Mouse (Mus musculus): ENCODE measurements around the gene Pcnp. TPM values are rescaled to one million over a fixed set of nuclear protein-coding genes. Genes with fewer than 3 reads are reported as not detected.
"Not testable (repeated sequence)": the region's sequence is repeated elsewhere in the genome, so short reads cannot be mapped to it uniquely, and the experiment has no call there.

The Pcnp gene
- total and polyA plus RNA-seq, 3 experiments = 67.4 to 177 (median 154) TPM

DNA sequence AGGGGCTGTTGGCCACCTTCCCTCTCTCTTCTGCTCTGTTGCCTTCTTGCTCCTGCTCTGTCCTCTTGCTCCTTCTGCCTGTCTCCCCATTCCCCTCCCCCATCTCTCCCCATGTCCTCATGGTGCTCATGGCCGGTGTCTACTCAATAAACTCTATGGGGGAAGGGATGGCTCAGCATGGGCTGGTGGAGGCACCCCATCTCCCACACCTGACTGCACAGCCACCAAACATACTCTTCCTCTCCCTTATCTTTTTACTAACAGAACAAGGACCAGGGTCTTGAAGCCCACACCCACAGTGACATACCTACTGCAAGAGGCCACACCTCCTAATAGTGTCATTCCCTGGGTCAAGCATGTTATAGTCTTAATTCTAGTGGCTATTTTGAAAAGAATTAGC lies 44.6 kb upstream of the Pcnp start:
- peaks cover 0 to 9% of the 10 kb centered on the region in 2 experiments for H3K36me3 ChIP-seq (replicated peaks in 1 of 2; ENCODE audit: control insufficient read depth in 1 of 2, insufficient read depth in 1 of 2, low read length in 1 of 2)
- H3K79me2 ChIP-seq (replicated peaks; ENCODE audit: control insufficient read depth, extremely low read depth, insufficient read depth, poor library complexity, severe bottlenecking) = peaks cover 4% of the 10 kb centered on the region
- H3K9ac ChIP-seq (ENCODE audit: insufficient read depth, low read depth) = no peak overlapping the region
- TF ChIP-seq ETS1 (conservative IDR thresholded peaks at IDR 0.05; ENCODE audit: low read depth, low read length) (no peak), CHD2 (IDR thresholded peaks at IDR 0.05; ENCODE audit: low read length) (0 out of 2 replicates have a peak, but pooled peaks have one; percentile 23)
- no peak overlapping the region for H3K4me2 ChIP-seq (ENCODE audit: insufficient read depth, low read depth, poor library complexity, severe bottlenecking)
- H3K27ac ChIP-seq (ENCODE audit: insufficient read depth, low read depth) = no peak overlapping the region
- no peak for DNase-seq (ENCODE audit: extremely low read depth)
- dilution Hi-C loops (cut with MboI; ENCODE audit: extremely low pct_ligation_motif_present, extremely low pct_unique_long_range_greater_than_20kb, low sequenced_read_pairs) (no loop called here), in situ Hi-C loops (cut with MboI; ENCODE audit: low pct_ligation_motif_present, low pct_unique_long_range_greater_than_20kb, low sequenced_read_pairs) (no loop called here)
- peaks cover 3 to 27% of the 10 kb centered on the region in 2 experiments; a peak in 3 of 4 replicates for H3K4me1 ChIP-seq (ENCODE audit: control insufficient read depth in 1 of 2, insufficient read depth in 2 of 2)
- H3K27me3 ChIP-seq (replicated peaks) = no peaks in the 10 kb centered on the region
- no peaks in the 10 kb centered on the region for H3K9me3 ChIP-seq (replicated peaks; ENCODE audit: low read length)
- no peak overlapping the region for H3K4me3 ChIP-seq (replicated peaks in 1 of 3; ENCODE audit: low read depth in 2 of 3, low read length in 2 of 3, poor library complexity in 1 of 3)

- H3K9ac ChIP-seq (ENCODE audit: insufficient read depth, low read depth); in situ Hi-C loops (cut with MboI; ENCODE audit: low pct_ligation_motif_present, low pct_unique_long_range_greater_than_20kb, low sequenced_read_pairs); H3K27me3 ChIP-seq (replicated peaks); H3K4me2 ChIP-seq (ENCODE audit: insufficient read depth, low read depth, poor library complexity, severe bottlenecking); DNase-seq (ENCODE audit: extremely low read depth); H3K9me3 ChIP-seq (replicated peaks; ENCODE audit: low read length); H3K36me3 ChIP-seq (replicated peaks in 1 of 2; ENCODE audit: control insufficient read depth in 1 of 2, insufficient read depth in 1 of 2, low read length in 1 of 2); dilution Hi-C loops (cut with MboI; ENCODE audit: extremely low pct_ligation_motif_present, extremely low pct_unique_long_range_greater_than_20kb, low sequenced_read_pairs); H3K4me3 ChIP-seq (replicated peaks in 1 of 3; ENCODE audit: low read depth in 2 of 3, low read length in 2 of 3, poor library complexity in 1 of 3); H3K27ac ChIP-seq (ENCODE audit: insufficient read depth, low read depth); H3K79me2 ChIP-seq (replicated peaks; ENCODE audit: control insufficient read depth, extremely low read depth, insufficient read depth, poor library complexity, severe bottlenecking): not testable (repeated sequence)
- H3K4me1 ChIP-seq (ENCODE audit: control insufficient read depth in 1 of 2, insufficient read depth in 2 of 2) = peaks cover 5 to 37% of the 10 kb centered on the region in 2 experiments; a peak in 3 of 4 replicates
These were observed 43.6 kb upstream of the Pcnp start for GRCm38 (mm10) chr16:56073150-56073549.

GRCm38 (mm10) chr16:56072533-56072932 lies 43.0 kb upstream of the Pcnp start:
- H3K36me3 ChIP-seq (replicated peaks in 1 of 2; ENCODE audit: control insufficient read depth in 1 of 2, insufficient read depth in 1 of 2, low read length in 1 of 2) = no peaks in the 10 kb centered on the region
- H3K4me2 ChIP-seq (ENCODE audit: insufficient read depth, low read depth, poor library complexity, severe bottlenecking) = no peak overlapping the region
- H3K4me1 ChIP-seq (ENCODE audit: control insufficient read depth in 1 of 2, insufficient read depth in 2 of 2) = peaks cover 7 to 41% of the 10 kb centered on the region in 2 experiments; a peak in 3 of 4 replicates
- dilution Hi-C loops (cut with MboI; ENCODE audit: extremely low pct_ligation_motif_present, extremely low pct_unique_long_range_greater_than_20kb, low sequenced_read_pairs) (no loop called here), in situ Hi-C loops (cut with MboI; ENCODE audit: low pct_ligation_motif_present, low pct_unique_long_range_greater_than_20kb, low sequenced_read_pairs) (no loop called here)
- TF ChIP-seq ZC3H11A (IDR thresholded peaks at IDR 0.05; ENCODE audit: low read depth, low read length) (no peak), JUND (conservative IDR thresholded peaks at IDR 0.05; ENCODE audit: low read depth, low read length) (no peak), MAZ (IDR thresholded peaks at IDR 0.05; ENCODE audit: low read depth, low read length) (no peak), ELF1 (IDR thresholded peaks at IDR 0.05; ENCODE audit: low read depth, low read length) (no peak), POLR2A (IDR thresholded peaks at IDR 0.05; ENCODE audit: low read depth, low read length) (no peak), IRF4 (IDR thresholded peaks at IDR 0.05; ENCODE audit: low read depth, low read length) (no peak), MAX (IDR thresholded peaks at IDR 0.05; ENCODE audit: low read length) (no peak), ZKSCAN1 (IDR thresholded peaks at IDR 0.05; ENCODE audit: borderline replicate concordance, low read depth, low read length) (no peak)
- no peaks in the 10 kb centered on the region for H3K27me3 ChIP-seq (replicated peaks)
- no peaks in the 10 kb centered on the region for H3K9me3 ChIP-seq (replicated peaks; ENCODE audit: low read length)
- H3K27ac ChIP-seq (ENCODE audit: insufficient read depth, low read depth) = no peak overlapping the region
- DNase-seq (ENCODE audit: extremely low read depth) = no peak
- H3K9ac ChIP-seq (ENCODE audit: insufficient read depth, low read depth) = no peak overlapping the region
- H3K79me2 ChIP-seq (replicated peaks; ENCODE audit: control insufficient read depth, extremely low read depth, insufficient read depth, poor library complexity, severe bottlenecking) = peaks cover 4% of the 10 kb centered on the region
- no peak overlapping the region for H3K4me3 ChIP-seq (replicated peaks in 1 of 3; ENCODE audit: low read depth in 2 of 3, low read length in 2 of 3, poor library complexity in 1 of 3)
